Mouse (Mus musculus) bone marrow macrophage, adult 2 months (primary cell): Measurements from ENCODE around the gene Cbr2. TPM values are rescaled to one million over a fixed set of nuclear protein-coding genes. Genes with fewer than 3 reads are reported as not detected.
"Not testable (repeated sequence)": the region's sequence is repeated elsewhere in the genome, so short reads cannot be mapped to it uniquely, and the experiment has no call there.

Experiments
- H3K27ac ChIP-seq: 2 replicates; pipeline ENCODE4 v1.5.1; 2012; ENCODE audit warnings: low read depth, low read length; ENCODE audit not compliant: insufficient read depth
- H3K4me1 ChIP-seq: 2 replicates; pipeline ENCODE4 v1.6.1; 2012; ENCODE audit warnings: low read length; ENCODE audit not compliant: control insufficient read depth, insufficient read depth
- H3K4me3 ChIP-seq: 2 replicates; pipeline ENCODE4 v1.5.1; 2012; ENCODE audit warnings: mild to moderate bottlenecking, low read length, moderate library complexity; ENCODE audit not compliant: insufficient read depth
- CTCF ChIP-seq: IDR thresholded peaks from 2 replicates; pipeline ENCODE4 v1.5.1; 2012; ENCODE audit warnings: low read depth, mild to moderate bottlenecking, low read length, moderate library complexity
- POLR2A ChIP-seq: IDR thresholded peaks from 2 replicates; pipeline ENCODE4 v1.6.1; 2012; ENCODE audit warnings: mild to moderate bottlenecking, low read depth, low read length, borderline replicate concordance
- polyA plus RNA-seq: library from polyadenylated mRNA; stranded (reverse); fragments of >200 nt; gene quantifications from 2 replicates; pipeline ENCODE4 v1.2.4, GENCODE M21; 2012; ENCODE audit not compliant: missing spikeins, insufficient read depth, insufficient read length

Cbr2 gene
- 57.0 and 81.4 TPM in 2 replicates for polyA plus RNA-seq

DNA sequence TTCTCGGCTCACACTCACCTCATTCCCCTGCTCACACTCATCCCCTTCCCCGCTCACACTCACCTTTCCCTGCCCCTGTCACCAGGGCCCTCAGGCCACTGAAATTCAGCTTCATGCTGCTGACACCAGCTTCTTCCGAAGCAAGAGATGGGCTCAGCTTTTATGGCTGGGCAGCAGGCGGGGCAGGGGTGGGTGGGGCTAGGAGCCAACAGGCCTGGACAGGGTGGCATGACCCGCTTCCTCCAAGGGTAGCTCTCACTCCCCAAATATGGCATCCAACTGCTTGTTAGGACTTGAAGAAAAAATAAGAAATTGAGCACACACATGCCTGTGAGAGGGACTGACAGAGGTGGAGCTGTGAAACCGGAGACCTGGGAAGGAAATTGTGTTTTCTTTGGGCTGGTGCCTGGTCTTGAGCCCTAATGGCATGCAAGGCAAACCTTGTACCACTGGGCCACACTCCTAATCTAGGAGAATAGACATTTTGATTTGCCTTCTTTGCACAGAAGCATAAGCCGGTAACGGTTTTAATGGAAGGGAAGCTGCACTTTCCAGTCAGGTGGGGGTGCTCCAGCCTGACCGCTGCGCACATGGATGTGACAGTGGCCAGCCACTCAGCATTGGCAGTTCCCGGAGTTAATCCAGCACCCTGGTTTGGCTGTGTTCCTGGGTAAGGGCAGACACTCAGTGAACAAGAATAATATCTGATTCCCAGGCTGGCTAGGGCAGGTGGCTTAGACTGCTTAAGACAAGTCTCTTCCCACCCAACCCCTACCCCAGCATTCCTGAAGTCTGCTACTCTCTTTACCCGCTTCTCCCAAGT, at the start of gene Cbr2:
Gene Cbr2 (minus strand): TSS at position 257 of the 823 bp plus-strand sequence.
- no peak for TF ChIP-seq CTCF
- no peak for TF ChIP-seq POLR2A
- H3K27ac ChIP-seq = peak within 1 kb of the TSS; percentile 70
- H3K4me3 ChIP-seq = no peak within 1 kb of the TSS
- peaks cover 51% of the 10 kb centered on the region for H3K4me1 ChIP-seq

DNA sequence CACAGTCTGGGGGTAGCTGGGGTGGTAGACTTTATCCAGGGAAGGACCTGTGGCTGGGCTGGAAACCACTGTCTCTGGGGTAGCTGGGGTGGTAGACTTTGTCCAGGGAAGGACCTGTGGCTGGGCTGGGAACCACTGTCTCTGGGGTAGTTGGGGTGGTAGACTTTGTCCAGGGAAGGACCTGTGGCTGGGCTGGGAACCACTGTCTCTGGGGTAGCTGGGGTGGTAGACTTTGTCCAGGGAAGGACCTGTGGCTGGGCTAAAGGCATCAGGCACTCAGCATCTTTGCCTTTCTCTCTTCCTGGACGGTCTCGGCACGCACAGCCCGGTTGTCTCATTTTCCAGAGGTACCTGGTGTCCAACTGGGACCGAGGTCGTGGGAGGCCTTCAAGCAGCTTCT, 49.4 kb upstream of the Cbr2 start:
- H3K4me1 ChIP-seq, H3K4me3 ChIP-seq, H3K27ac ChIP-seq: not testable (repeated sequence)

DNA sequence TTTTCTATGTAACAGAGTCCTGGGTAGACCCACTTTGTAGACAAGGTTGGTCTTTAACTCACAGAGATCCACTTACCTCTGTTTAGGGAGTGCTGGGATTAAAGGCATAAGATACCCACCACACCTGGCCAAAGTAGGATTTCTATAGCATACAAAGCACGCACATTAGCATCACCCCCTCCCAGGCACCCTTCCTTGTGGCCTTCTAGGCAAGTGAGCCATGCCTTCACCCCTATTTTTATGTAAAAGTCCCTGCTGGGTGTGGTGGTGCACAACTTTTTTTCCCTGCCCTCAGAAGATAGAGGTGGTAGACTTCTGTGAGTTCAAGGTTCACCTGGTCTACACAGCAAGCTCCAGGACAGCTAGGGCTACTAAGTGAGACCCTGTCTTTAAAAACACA, 48.0 kb upstream of the Cbr2 start:
- TF ChIP-seq CTCF (no peak), POLR2A (no peak)
- no peak overlapping the region for H3K4me3 ChIP-seq
- H3K27ac ChIP-seq = no peak overlapping the region
- no peaks in the 10 kb centered on the region; the same call in 1 of the 2 replicates for H3K4me1 ChIP-seq

DNA sequence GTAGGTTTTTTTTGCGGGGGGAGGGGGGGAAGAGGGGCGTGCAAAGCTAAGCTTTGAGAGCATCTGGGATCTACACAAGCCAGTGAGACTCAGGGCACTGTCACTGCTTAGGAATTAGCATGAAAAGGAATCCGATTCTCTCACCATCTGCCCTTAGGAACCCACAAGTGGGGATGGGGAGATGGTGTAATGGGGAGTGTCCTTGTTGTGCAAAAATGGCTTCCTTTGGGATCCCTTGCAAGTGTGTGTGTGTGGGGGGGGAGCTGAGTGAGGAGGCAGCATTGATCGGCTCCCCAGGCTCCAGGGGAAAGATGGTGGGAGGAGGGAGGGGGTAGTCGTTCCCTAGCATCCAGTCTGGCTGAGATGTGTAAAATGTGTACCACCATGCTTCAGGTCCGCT, 45.2 kb upstream of the Cbr2 start:
- TF ChIP-seq CTCF = no peak
- TF ChIP-seq POLR2A = no peak
- no peaks in the 10 kb centered on the region; the same call in 1 of the 2 replicates for H3K4me1 ChIP-seq
- H3K27ac ChIP-seq = no peak overlapping the region
- no peak overlapping the region for H3K4me3 ChIP-seq

DNA sequence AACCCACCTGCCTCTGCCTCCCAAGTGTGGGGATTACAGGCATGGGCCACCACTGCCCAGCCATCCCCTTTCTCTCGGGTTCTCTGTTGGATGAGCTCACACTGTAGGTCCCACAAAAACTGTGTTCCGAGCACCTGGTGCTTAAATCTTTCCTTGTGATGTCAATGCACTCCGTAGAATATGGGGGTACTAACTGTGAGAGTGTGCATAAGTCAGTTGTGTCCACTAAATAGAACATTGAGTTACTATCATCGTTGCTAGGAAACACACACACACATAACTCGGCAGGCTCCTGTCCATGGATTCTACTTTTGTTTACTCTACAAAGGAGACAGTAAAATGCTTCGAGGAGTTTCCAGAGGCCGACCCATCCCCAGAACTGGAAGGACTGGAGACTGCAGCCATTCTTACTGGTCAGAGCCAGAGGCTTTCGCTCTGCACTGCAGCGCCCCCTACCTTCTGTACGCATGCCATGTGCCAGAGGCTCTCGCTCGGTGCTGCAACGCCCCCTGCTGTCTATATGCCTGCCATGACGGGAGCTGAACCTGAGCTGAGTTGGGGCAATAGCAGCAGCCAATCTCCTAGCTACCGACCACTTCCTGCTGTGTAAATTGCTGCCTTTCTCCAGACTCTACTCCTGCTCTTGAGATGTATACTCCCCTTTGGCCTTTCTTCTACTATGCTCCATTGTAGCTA, 44.0 kb upstream of the Cbr2 start:
- Histone ChIP-seq H3K4me1 (no peaks in the 10 kb centered on the region; the same call in 1 of the 2 replicates), H3K27ac (no peak overlapping the region), H3K4me3 (no peak overlapping the region)
- TF ChIP-seq CTCF = peak; percentile 100
- TF ChIP-seq POLR2A = no peak

DNA sequence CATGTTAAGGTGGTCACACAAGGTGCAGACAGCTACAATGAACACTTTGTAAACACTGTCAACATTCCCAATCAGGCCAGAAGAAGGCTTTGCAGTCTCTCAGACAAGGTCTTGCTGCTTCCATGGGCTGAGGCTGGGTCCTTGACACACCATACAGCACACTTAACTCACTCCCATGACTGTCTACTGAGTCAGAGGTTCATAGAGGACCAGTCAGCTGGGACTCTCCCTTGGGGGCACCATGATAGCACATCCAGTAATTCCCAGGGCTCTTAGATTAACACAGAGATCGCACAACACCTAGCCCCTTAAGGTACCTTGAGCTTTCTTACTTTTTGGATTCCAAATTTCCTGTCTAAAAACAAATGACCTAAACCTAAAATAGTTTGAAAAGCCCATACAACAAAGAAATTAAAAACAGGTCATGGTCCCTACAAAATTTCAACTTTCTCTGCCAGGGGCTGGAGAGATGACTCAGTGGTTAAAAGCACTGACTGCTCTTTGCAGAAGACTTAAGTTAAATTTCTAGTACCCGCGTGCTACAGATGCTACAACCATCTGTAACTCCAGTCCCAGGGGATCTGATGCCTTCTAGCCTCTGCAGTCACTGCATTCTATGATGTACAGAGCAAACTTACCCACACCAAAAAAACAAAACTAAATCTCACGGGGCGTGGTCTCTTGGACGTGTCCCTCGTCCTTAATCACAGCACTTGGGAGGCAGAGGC, 41.7 kb upstream of the Cbr2 start:
- H3K27ac ChIP-seq = no peak overlapping the region
- TF ChIP-seq CTCF = no peak
- no peak for TF ChIP-seq POLR2A
- no peak overlapping the region for H3K4me3 ChIP-seq
- peaks cover 1% of the 10 kb centered on the region for H3K4me1 ChIP-seq

DNA sequence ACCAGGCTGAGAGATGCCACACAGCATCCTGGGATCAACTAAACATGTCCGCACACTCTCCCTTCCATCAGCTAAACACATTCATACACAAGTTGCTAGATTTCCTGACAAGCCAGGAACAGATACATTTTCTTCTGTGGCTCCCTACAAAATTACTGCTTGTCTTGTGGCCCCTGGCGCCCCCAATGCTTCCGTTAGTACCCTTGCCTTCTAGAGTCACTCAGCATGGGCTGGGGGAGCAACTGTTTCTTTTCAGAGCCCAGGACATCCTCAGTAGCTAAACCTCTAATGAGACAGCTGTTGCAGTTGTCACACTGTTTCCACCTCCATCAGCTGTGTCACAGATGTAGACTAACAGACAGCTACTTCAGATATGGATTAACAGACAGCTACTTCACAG, 40.8 kb upstream of the Cbr2 start:
- H3K27ac ChIP-seq = no peak overlapping the region
- no peak for TF ChIP-seq CTCF
- no peak for TF ChIP-seq POLR2A
- H3K4me1 ChIP-seq = peaks cover 10% of the 10 kb centered on the region
- H3K4me3 ChIP-seq = no peak overlapping the region

DNA sequence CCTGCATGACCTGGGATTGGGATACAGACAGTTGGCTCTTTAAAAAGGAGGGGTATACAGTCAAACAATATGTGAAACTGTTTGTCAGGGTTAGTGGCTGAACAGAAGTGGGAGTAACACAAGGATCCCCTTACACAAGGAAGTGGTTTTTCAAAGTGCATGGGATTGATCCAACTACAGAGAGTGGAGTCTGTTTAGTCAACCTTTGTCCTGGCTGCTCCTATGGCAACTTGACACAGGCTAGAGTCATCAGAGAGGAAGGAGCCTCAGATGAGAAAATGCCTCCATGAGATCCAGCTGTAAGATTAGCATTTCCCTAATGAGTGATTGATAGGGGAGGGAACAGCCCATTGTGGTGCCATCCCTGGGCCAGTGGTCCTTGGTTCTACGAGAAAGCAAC, 36.3 kb upstream of the Cbr2 start:
- TF ChIP-seq CTCF (no peak), POLR2A (no peak)
- Histone ChIP-seq H3K27ac (peak overlapping the region; percentile 7; the same call in 1 of the 2 replicates), H3K4me1 (peaks cover 21% of the 10 kb centered on the region), H3K4me3 (no peak overlapping the region)

DNA sequence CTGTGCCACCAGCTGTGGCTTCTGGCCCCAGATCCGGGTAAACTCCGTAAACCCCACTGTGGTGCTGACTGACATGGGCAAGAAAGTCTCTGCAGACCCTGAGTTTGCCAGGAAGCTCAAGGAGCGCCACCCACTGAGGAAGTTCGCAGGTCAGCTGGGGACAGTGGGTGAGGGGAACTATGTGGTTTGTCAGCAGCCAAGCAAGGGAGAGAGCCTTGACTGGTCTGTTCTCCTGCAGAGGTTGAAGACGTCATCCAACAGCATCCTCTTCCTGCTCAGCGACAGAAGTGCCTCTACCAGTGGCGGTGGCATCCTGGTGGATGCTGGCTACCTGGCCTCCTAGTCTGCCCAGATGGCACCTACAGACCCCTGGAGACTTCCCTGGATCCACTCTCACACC, 35.1 kb upstream of the Cbr2 start:
- Histone ChIP-seq H3K27ac (peak overlapping the region; percentile 12; the same call in 1 of the 2 replicates), H3K4me1 (peaks cover 26% of the 10 kb centered on the region)
- H3K4me3 ChIP-seq = not testable (repeated sequence)

DNA sequence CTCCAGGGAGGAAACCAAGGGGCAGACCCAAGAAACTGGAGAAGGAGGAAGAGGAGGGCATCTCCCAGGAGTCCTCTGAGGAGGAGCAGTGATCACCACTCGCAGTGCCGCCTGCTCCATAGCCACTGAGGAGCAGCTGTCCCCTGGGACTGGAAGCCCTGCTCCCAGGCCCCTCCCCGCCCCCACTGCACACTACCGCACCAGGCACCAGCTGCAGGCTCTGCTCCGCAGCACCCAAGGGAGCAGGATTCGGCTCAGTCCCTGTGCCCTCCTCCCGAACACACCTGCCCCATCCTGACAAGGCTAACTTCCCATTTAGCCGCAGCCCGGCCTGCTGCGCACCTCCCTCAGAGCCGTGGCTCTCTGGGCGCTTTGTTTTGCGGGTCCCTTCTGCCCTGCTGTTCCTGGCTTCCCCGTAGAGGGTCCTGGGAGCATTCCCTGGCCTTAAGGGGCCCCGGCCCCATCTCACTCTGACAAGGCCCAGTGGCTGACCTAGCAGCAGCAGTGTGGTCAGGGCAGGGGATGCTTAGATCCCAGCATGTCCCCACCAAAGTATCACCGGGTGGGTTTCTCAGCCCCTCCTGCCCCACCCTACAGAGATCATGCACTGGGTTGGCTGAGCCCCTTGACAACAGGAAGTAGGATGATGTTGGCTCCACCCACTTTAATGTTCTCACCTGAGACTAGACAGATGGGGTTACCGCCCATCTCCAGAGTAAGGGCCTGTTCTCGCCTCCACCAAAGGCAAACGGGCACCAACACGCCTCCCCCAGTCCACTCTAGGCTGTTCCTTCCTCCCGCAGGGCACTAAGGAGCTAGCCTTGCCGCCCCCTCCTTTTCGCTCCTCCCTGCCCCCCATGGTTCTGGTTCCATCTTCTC, 31.4 kb upstream of the Cbr2 start:
- Histone ChIP-seq H3K4me1 (peaks cover 26% of the 10 kb centered on the region), H3K27ac (peak overlapping the region; percentile 78), H3K4me3 (peak overlapping the region; percentile 31)

DNA sequence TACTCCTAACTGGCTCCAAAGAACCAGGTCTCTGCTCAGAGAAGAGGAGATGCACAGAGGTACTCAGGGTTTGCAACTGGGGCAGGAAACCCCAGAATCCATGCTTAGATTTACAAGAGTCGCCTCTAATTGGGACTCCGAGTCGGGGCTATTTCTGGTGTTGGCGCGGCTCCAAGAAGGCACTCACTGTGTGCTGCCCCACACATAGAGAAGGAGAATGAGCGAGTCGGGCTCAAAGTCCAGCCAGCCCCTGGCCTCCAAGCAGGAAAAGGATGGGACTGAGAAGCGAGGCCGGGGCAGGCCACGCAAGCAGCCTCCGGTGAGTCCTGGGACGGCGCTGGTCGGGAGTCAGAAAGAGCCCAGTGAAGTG, 30.7 kb upstream of the Cbr2 start, which contains the start of gene Hmga1b:
Gene Hmga1b (plus strand): TSS at position 123 of the 370 bp plus-strand sequence.
- Histone ChIP-seq H3K4me3 (peak within 1 kb of the TSS; percentile 31), H3K27ac (peak within 1 kb of the TSS; percentile 78), H3K4me1 (peaks cover 19% of the 10 kb centered on the region)
